Mouse (Mus musculus): ENCODE results near the gene Kdsr.

GRCm38 (mm10) chr1:106695649-106696048 lies 63.9 kb downstream of the Kdsr start:
- TF ChIP-seq POLR2A (IDR thresholded peaks at IDR 0.05; ENCODE audit: extremely low read depth, insufficient read depth, low read length) (no peak), CTCF (IDR thresholded peaks at IDR 0.05; ENCODE audit: extremely low read depth, insufficient read depth, low read length) (no peak)
